Mouse (Mus musculus) hindbrain, embryonic 14.5 days (tissue): ENCODE results near the gene Il15. TPM values are rescaled to one million over a fixed set of nuclear protein-coding genes. Genes with fewer than 3 reads are reported as not detected.

Experiments
- ATAC-seq: fragments of 200-750 bp; cut with Nextera tagmentation; 2 replicates; pipeline ENCODE4 v1.8.0; 2017; ENCODE audit warnings: moderate number of reproducible peaks, mild to moderate bottlenecking, moderate TSS enrichment, moderate library complexity; ENCODE audit not compliant: low FRiP score
- DNase-seq: peaks from one replicate; pipeline ENCODE4 v3.0.0-alpha.2; 2015; ENCODE audit warnings: low spot score
- H3K27ac ChIP-seq: fragments of 300-500 bp; sonication (generic); 2 replicates; pipeline ENCODE4 v1.5.1; 2014; ENCODE audit warnings: mild to moderate bottlenecking, moderate library complexity
- H3K27me3 ChIP-seq: fragments of 300-500 bp; sonication (generic); 2 replicates; pipeline ENCODE4 v1.6.1; 2014; ENCODE audit warnings: mild to moderate bottlenecking, low read length, mixed read lengths; ENCODE audit not compliant: control insufficient read depth, insufficient read depth
- H3K36me3 ChIP-seq: fragments of 300-500 bp; sonication (generic); replicated peaks from 2 replicates; pipeline ENCODE4 v1.6.1; 2014; ENCODE audit not compliant: control insufficient read depth, insufficient read depth
- H3K4me1 ChIP-seq: fragments of 300-500 bp; sonication (generic); replicated peaks from 2 replicates; pipeline ENCODE4 v1.6.1; 2014; ENCODE audit warnings: antibody characterized with exemption, low read length, mixed read lengths; ENCODE audit not compliant: control insufficient read depth, insufficient read depth
- H3K4me2 ChIP-seq: fragments of 300-500 bp; sonication (generic); replicated peaks from 2 replicates; pipeline ENCODE4 v1.6.1; 2014; ENCODE audit warnings: mild to moderate bottlenecking, moderate library complexity
- H3K4me3 ChIP-seq: fragments of 300-500 bp; sonication (generic); replicated peaks from 2 replicates; pipeline ENCODE4 v1.5.1; 2014; ENCODE audit warnings: mild to moderate bottlenecking, low read length
- H3K9ac ChIP-seq: fragments of 300-500 bp; sonication (generic); 2 replicates; pipeline ENCODE4 v1.6.1; 2014
- H3K9me3 ChIP-seq: fragments of 300-500 bp; sonication (generic); 2 replicates; pipeline ENCODE4 v1.6.1; 2016; ENCODE audit warnings: low read length; ENCODE audit not compliant: control insufficient read depth
- WGBS: fragments of 180-500 bp; shearing (Covaris S2); extraction: QIAGEN DNeasy Blood & Tissue Kit; methylation state at CpG from one replicate; pipeline ENCODE4 v1.1.7; 2014; 5-methylcytosine and 5-hydroxymethylcytosine counted together
- polyA plus RNA-seq: library from polyadenylated mRNA; unstranded; fragments of >200 nt; fragmentation: Nextera tagmentation; extraction: Ambion mirVana; gene quantifications from 2 replicates; pipeline ENCODE4 v1.2.1, GENCODE M21; 2014

Il15 gene
- polyA plus RNA-seq, 1 experiment from 2014 or later: 1.4 TPM

DNA sequence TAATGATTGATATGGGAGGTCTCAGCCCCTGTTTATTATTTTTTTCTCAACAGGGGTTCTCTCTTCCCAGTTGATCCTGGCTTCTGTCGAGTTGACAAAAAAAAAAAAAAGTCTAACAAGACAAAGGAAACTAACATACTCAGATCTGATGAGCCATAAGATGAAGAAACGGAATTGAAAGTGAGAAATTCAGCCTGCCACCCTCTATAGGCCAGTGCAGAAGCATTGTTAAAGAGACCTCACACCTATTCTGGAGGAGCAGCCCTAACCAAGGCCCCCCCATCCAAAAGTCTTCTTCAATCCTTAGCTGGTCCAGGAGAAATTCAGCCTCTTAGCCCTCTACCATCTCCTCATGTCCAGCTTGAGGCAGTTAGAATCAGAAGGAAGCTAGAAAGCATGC lies 20.7 kb downstream of the Il15 start:
- Histone ChIP-seq H3K36me3 (no peaks in the 10 kb centered on the region), H3K27ac (no peak overlapping the region), H3K4me2 (no peak overlapping the region), H3K27me3 (no peaks in the 10 kb centered on the region), H3K4me1 (no peaks in the 10 kb centered on the region), H3K9me3 (no peaks in the 10 kb centered on the region), H3K4me3 (no peak overlapping the region), H3K9ac (no peak overlapping the region)
- ATAC-seq: no peak
- no peak for DNase-seq
- WGBS: 46% methylated on average over 2 of the region's 2 CpGs

DNA sequence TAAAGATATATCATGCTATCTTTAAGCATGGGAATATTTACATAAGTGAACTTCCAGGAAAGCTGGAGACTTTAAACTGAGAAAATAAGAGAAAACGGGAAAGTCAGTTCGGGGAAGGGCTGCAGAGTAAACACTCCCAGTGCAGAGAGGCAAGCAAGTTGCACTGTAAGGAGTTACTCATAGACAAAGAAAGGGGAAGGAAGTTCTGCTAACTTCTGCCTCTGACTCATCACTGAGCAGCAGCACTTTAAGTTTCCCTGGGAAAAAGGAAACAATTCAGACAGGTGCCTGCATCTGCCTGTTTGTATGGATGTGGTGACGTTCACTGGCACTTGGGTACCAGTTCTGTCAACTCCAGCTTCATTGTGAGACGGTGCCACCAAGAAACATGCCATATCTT lies 28.6 kb downstream of the Il15 start:
- Histone ChIP-seq H3K27me3 (no peaks in the 10 kb centered on the region), H3K4me2 (no peak overlapping the region), H3K36me3 (no peaks in the 10 kb centered on the region), H3K4me1 (no peaks in the 10 kb centered on the region), H3K4me3 (no peak overlapping the region), H3K27ac (no peak overlapping the region), H3K9ac (no peak overlapping the region), H3K9me3 (no peaks in the 10 kb centered on the region)
- no peak for ATAC-seq
- DNase-seq: no peak
- WGBS: 91% methylated on average over 4 of the region's 4 CpGs

DNA sequence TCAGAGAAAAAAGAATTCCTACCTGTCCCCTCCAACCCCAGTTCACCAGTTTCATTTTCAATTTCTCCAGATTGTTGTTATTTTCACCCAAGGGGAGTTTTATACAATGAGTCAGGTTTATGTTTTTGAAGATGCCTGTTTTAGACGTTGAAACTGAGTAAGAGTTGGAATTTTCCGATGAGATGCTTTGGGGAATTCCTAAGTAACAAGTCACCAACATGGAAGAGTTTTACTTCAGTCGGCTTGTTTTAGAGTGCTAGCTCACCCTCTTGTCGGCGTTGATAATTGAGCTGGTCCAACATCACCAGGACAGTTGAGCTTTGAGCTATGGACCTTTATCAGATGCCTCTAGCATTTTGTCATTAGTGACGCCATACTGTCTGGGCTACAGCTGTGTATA lies 30.2 kb downstream of the Il15 start:
- Histone ChIP-seq H3K4me2 (no peak overlapping the region), H3K9ac (no peak overlapping the region), H3K9me3 (no peaks in the 10 kb centered on the region), H3K4me1 (no peaks in the 10 kb centered on the region), H3K36me3 (no peaks in the 10 kb centered on the region), H3K27me3 (no peaks in the 10 kb centered on the region), H3K4me3 (no peak overlapping the region), H3K27ac (no peak overlapping the region)
- no peak for ATAC-seq
- WGBS: 92% methylated on average over 6 of the region's 6 CpGs
- no peak for DNase-seq

DNA sequence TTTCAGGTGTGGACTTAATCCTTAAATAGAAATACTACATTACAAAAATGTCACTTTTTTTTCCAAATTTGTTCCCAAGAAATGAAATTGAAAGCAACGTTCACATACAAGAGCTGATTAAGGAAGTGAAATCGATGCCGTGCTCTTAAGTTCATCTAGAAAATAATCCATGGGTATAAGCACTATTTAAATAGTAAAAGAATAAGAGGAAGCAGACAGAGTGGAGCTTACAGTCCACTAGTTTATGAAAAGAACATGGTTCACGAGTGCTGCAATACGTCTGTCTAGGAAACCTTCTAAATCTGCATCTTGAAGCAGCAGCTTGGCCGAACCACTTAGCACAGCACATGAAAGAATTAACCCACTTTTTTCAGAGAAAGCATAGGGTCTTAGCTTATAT lies 32.4 kb downstream of the Il15 start:
- ATAC-seq (no peak), DNase-seq (no peak)
- no peaks in the 10 kb centered on the region for H3K27me3 ChIP-seq
- no peaks in the 10 kb centered on the region for H3K9me3 ChIP-seq
- no peak overlapping the region for H3K4me2 ChIP-seq
- no peaks in the 10 kb centered on the region for H3K36me3 ChIP-seq
- no peak overlapping the region for H3K4me3 ChIP-seq
- H3K4me1 ChIP-seq: no peaks in the 10 kb centered on the region
- no peak overlapping the region for H3K9ac ChIP-seq
- whole genome bisulfite sequencing: 90% methylated on average over 6 of the region's 6 CpGs
- no peak overlapping the region for H3K27ac ChIP-seq

DNA sequence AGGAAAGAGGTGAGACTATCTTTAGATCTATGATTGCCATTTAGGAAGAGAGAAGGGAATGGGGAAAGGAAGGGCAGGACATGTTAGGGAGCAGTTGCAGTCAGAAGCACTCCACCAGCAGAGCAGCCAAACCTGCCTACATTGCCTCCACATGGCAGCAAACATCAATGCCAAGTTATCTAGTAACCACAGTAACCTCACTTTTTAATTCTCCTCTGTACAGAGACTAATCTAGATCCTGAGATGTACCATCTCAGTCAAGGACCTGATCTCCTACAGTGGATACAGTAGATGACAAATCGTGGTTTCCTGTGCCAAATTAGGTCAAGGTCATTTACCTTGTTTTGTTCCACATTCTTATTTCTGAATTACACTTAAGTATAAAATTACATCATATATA lies 42.0 kb downstream of the Il15 start:
- Histone ChIP-seq H3K27me3 (no peaks in the 10 kb centered on the region), H3K4me1 (no peaks in the 10 kb centered on the region), H3K4me3 (no peak overlapping the region), H3K27ac (no peak overlapping the region), H3K4me2 (no peak overlapping the region), H3K36me3 (no peaks in the 10 kb centered on the region), H3K9ac (no peak overlapping the region), H3K9me3 (no peaks in the 10 kb centered on the region)
- WGBS: 91% methylated on average over 1 of the region's 1 CpGs
- ATAC-seq: no peak
- DNase-seq: no peak

DNA sequence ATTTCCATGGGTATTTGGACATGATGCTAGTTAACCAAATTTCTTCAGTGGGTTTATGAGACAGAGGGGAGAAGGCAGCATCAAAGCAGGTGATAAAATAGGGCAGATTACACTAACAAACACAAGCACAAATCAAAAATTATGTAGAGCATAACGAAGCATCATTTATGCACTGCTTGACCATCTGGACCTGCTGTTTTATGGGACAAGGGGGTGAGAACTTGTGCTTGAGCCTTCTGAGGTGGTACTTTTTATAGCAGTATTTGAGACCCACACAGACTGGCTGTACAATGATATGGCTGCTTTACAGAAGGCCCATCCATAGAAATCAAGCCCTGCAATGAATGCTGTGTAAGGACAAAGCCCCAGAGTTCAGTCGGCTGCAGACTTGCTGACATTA lies 46.9 kb downstream of the Il15 start:
- Histone ChIP-seq H3K27ac (no peak overlapping the region), H3K4me3 (no peak overlapping the region), H3K9ac (no peak overlapping the region), H3K9me3 (no peaks in the 10 kb centered on the region), H3K36me3 (no peaks in the 10 kb centered on the region), H3K27me3 (no peaks in the 10 kb centered on the region), H3K4me1 (no peaks in the 10 kb centered on the region), H3K4me2 (no peak overlapping the region)
- DNase-seq: no peak
- no peak for ATAC-seq
- 71% methylated on average over 2 of the region's 2 CpGs for WGBS

DNA sequence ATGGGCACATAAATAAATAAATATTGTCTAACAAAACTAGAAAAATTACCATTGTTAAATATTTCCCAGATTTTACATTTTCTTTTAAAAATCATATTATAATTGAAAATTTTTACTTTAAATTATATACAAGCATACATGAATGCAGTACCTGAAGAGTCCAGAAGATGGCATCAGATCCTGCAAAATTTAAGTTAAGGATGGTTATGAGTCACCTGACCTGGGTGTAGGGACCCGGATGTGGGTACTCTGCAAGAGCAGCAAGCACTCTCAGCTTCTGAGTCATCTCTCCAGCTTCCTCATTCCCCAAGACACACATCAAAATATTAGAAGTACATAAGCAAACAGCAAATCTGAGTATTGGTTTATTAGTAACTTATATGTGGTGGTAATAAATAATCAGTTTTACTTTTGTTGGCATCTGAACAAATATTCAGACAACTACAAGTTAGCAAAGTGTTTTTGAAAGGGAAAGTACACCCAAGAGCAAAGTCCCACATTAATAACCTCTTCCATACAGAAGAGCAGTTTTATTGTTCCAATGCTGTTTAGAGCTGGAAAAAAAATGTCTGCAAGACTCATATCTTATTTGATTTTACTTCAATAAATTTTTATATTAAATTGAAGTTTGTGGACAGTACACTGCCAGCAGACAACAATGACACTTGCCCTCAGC lies 51.6 kb downstream of the Il15 start:
- Histone ChIP-seq H3K36me3 (no peaks in the 10 kb centered on the region), H3K4me1 (no peaks in the 10 kb centered on the region), H3K9me3 (no peaks in the 10 kb centered on the region), H3K27ac (no peak overlapping the region), H3K4me2 (no peak overlapping the region), H3K9ac (no peak overlapping the region), H3K4me3 (no peak overlapping the region), H3K27me3 (no peaks in the 10 kb centered on the region)
- WGBS: 62% methylated on average over 1 of the region's 1 CpGs
- ATAC-seq (no peak), DNase-seq (no peak)

DNA sequence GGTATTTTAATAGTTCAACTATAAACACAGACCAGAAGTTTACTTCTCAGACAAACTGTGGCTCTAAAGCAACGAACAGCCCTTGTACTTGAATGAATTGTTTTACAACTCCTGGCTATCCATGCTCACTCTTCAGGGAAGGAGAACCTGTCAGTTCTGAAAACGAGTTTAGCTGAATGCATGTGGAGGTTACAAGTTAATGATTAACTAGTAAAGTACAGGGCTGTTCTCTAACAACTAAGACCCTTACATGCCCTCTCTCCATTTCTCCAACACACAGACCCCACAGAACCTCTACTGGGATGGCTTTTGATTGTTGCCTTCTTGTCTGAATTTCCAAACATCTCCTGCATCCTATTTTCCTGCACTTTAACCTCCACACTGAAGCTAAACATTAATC lies 53.7 kb downstream of the Il15 start:
- Histone ChIP-seq H3K9ac (no peak overlapping the region), H3K27me3 (no peaks in the 10 kb centered on the region), H3K9me3 (no peaks in the 10 kb centered on the region), H3K4me3 (no peak overlapping the region), H3K27ac (no peak overlapping the region), H3K4me2 (no peak overlapping the region), H3K4me1 (no peaks in the 10 kb centered on the region), H3K36me3 (no peaks in the 10 kb centered on the region)
- ATAC-seq: no peak
- WGBS: 56% methylated on average over 2 of the region's 2 CpGs
- DNase-seq: no peak

DNA sequence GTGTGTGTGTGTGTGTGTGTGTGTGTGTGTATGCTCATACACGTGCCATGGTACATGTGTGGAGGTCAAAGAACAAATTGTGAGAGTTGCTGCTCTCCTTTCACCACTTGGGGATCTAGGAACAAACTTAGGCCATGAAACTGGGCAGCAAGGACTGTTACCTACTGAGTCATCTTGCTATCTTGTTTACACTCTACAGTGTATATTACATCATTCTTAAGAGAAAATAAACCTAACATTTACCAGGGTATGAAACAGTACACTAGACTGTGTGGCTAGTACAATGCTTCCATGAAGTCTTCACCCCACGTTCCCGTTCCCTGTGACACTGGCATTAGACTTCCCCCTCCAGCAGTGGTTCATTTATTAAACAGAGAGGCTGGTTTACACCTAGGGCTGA lies 56.5 kb downstream of the Il15 start:
- no peak for DNase-seq
- H3K27me3 ChIP-seq: no peaks in the 10 kb centered on the region
- no peaks in the 10 kb centered on the region for H3K9me3 ChIP-seq
- WGBS: 80% methylated on average over 3 of the region's 3 CpGs
- no peak overlapping the region for H3K4me3 ChIP-seq
- H3K9ac ChIP-seq: no peak overlapping the region
- no peak overlapping the region for H3K27ac ChIP-seq
- no peak overlapping the region for H3K4me2 ChIP-seq
- H3K36me3 ChIP-seq: no peaks in the 10 kb centered on the region
- H3K4me1 ChIP-seq: no peaks in the 10 kb centered on the region
- ATAC-seq: no peak

DNA sequence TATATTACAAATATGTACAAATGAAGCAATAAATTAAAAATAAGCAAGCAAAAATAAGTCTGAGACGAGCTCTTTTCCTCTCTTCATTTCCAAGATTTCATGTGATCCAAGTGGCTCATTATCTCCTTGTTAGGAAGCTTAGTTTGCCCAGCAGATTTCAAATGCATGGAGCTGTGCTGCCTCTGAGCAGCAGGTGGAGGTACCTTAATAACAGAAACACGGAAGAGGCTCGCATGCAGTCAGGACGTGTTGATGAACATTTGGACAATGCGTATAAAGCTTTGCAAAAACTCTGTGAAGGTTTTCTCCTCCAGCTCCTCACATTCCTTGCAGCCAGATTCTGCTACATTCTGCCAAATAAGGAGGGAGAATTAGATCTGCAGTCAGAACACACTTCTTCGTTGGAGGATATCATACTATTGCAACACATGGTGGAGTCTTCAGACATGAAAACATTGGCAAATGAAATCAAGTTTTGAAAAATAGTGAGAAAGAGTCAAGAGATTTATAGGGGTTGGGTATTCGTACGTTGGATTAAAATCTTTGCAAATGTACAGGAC lies 71.3 kb downstream of the Il15 start:
- no peak for DNase-seq
- H3K4me3 ChIP-seq: no peak overlapping the region
- no peaks in the 10 kb centered on the region for H3K4me1 ChIP-seq
- H3K9ac ChIP-seq: no peak overlapping the region
- no peak for ATAC-seq
- no peaks in the 10 kb centered on the region for H3K36me3 ChIP-seq
- no peak overlapping the region for H3K4me2 ChIP-seq
- H3K27ac ChIP-seq: no peak overlapping the region
- WGBS: 92% methylated on average over 8 of the region's 8 CpGs
- H3K27me3 ChIP-seq: no peaks in the 10 kb centered on the region
- H3K9me3 ChIP-seq: no peaks in the 10 kb centered on the region
